Mouse (Mus musculus): ENCODE data around the gene Gm28635. TPM values are rescaled to one million over a fixed set of nuclear protein-coding genes. Genes with fewer than 3 reads are reported as not detected.

Gm28635 gene
- not detected in 2 replicates for polyA plus RNA-seq (2012; rRNA removed; ENCODE audit: low replicate concordance)

DNA sequence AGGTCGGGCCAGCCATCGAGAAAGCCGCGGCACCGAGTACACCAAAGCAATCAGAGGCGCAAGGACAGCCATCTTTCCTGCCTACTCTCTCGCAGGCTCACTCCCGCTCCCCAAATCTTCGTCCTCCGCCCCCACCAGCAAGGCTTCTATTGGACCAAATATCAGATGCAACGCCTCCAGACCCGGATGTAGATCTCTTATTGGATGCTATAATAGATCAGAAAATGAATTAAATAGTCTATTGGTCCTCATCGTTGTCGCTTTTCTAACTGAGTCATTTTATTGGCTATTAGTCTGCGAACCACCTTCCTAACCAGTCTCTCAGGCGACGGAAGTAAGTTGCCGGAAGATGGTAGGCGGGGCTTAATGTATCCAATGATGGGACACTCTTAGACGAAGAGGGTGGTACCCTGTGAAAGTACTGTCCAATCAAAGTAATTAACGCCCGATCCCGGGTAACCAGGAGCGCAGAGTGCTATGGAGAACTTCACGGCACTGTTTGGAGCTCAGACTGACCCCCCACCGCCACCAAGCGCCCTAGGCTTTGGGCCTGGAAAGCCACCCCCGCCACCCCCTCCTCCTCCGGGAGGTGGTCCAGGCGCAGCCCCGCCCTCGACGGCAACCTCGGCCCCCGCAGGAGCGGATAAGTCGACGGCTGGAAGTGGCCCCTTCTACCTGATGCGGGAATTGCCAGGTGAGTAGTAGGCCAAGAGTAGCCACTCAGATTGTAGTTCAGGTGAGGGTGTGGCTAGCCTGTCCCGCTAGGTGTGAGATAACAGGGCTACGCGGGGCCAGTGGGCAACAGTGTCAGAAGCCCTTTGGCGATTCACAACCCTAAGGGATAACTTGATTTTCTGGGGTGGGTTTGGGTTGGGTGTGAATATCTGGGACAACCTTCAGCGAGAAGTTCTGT lies at the start of gene Gm28635, which contains the start of gene Med19:
Gene Gm28635, minus strand, starts transcription at position 74 of the 913 bp plus-strand sequence.
Gene Med19, plus strand, starts transcription at position 435 of the 913 bp plus-strand sequence.

GRCm38 (mm10) chr2:84727172-84727858 lies 49.5 kb upstream of the Gm28635 start, which contains the start of gene Clp1:
Gene Clp1, minus strand, starts transcription at chr2:84727350.

DNA sequence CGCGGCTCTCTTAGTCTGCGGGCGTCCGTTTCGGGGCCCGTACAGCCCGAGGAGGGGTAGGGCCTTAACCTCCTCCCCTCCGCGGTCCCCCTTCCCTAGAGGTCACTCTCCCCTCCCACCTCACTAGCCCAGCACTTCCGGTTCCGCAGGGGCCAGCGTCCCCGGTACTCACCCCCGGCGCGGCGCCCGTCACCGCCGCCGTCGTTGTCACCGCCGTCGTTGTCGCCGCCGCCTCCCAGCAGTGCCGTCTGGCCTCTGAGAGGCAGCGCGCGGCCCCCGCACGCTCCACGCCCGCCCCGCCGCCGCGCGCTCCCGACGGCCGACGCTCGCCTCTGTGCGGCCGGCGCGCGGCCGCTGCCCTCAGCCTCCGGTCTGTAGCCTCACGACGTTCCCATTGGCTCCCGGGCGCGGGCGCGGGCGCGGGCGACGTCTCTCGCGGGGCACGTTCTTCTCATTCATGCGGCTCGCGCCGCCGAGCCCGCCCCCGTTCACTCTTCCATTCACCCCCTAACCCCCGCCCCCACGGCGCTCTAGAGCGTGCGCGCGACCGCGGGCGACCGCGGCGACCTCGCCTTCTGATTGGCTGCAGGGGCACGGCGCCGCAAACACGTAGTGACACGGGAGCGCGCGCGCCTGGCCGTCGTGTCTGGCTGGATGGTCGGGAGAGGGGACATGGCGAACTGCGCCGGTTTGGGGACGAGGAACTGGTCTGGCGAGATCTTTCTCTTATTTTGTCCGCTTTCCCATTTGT lies 37.1 kb upstream of the Gm28635 start, which contains the start of gene Zdhhc5:
Gene Zdhhc5, minus strand, starts transcription at position 370 of the 751 bp plus-strand sequence.

GRCm38 (mm10) chr2:84679016-84679415 lies 1.2 kb upstream of the Gm28635 start, which contains the start of gene Tmx2:
Gene Tmx2, minus strand, starts transcription at chr2:84679140.

DNA sequence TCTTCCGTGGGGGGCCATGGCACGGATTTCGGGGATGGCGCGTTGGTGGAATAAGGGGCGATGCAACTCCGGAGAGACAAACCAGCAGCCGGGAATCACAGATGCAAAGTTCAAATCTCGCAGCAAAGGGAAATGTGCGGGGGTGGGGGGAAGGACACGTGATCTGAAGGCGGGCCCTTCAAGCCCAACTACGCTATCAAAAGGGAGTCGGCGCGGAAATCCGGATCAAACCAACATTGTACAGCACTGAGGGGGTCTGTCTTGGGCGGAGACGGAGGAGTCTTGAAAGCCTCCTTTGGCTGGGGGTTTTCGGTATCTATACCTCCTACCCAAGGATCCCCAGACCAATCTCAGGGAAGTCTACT lies 7.3 kb downstream of the Gm28635 start, which contains the start of gene Selenoh:
Gene Selenoh, minus strand, starts transcription at position 202 of the 365 bp plus-strand sequence.

GRCm38 (mm10) chr2:84658806-84659205 lies 19.0 kb downstream of the Gm28635 start, which contains the start of gene Btbd18:
Gene Btbd18, plus strand, starts transcription at chr2:84659079.

DNA sequence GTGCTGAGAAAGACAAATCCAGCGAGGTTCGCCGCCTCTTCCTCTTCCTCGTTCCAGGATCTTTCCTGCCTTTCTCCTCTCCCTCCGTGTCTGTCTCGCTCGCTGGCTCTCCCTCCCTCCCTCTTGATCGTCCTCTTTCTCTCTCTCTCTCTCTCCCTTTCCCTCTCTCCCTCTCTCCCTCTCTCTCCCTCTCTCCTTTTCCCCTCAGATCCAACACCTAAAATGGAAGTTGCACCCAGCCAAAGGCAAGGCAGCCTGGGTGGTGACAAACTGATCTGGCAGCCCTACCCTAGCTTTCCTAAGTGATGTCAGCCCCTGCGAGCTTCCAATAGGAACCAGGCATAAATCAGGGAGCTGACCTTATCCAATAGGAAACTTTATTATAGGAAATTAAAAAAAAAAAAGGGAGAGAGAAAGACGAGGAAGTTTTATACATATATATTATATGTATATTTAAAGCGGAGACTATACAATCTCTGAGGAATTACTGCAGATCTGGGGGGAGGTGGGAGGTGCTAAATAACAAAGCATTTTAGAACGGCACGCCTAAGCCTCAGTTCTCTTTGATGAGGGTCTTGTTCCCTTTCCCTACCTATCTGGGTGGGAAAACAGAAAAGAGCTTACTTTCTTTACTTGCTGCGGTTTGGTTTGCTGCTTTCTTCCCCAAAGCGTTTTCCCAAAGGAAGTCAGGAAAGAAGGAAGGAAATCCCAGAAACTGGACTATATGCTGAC lies 27.2 kb downstream of the Gm28635 start, which contains the start of gene Ctnnd1:
Gene Ctnnd1, minus strand, starts transcription at position 302 of the 732 bp plus-strand sequence.

Other genes with a start within 250 kb of the Gm28635 start
- gene Tfpi, start 201.3 kb downstream of the Gm28635 start, polyA plus RNA-seq (2012; rRNA removed; ENCODE audit: low replicate concordance): 0.21 and 0.54 TPM in 2 replicates
- 27.3 and 34.7 TPM in 2 replicates for gene Ctnnd1, start 27.3 kb downstream of the Gm28635 start, polyA plus RNA-seq (2012; rRNA removed; ENCODE audit: low replicate concordance)
- gene Btbd18, start 19.0 kb downstream of the Gm28635 start, polyA plus RNA-seq (2012; rRNA removed; ENCODE audit: low replicate concordance): not detected in 2 replicates
- gene Selenoh, start 7.3 kb downstream of the Gm28635 start, polyA plus RNA-seq (2012; rRNA removed; ENCODE audit: low replicate concordance): 40.6 and 43.2 TPM in 2 replicates
- gene Med19, start 361 bp upstream of the Gm28635 start, polyA plus RNA-seq (2012; rRNA removed; ENCODE audit: low replicate concordance): 3.8 and 7.3 TPM in 2 replicates
- 18.5 and 60.4 TPM in 2 replicates for gene Tmx2, start 1.1 kb upstream of the Gm28635 start, polyA plus RNA-seq (2012; rRNA removed; ENCODE audit: low replicate concordance)
- gene Zdhhc5, start 37.1 kb upstream of the Gm28635 start, polyA plus RNA-seq (2012; rRNA removed; ENCODE audit: low replicate concordance): 31.5 and 33.1 TPM in 2 replicates
- gene Clp1, start 49.3 kb upstream of the Gm28635 start, polyA plus RNA-seq (2012; rRNA removed; ENCODE audit: low replicate concordance): 4.8 and 8.4 TPM in 2 replicates
- gene Ypel4, start 56.0 kb upstream of the Gm28635 start, polyA plus RNA-seq (2012; rRNA removed; ENCODE audit: low replicate concordance): 1.3 and 2.3 TPM in 2 replicates
- gene Gm19426, start 65.6 kb upstream of the Gm28635 start, polyA plus RNA-seq (2012; rRNA removed; ENCODE audit: low replicate concordance): not detected in 2 replicates
- gene Serping1, start 97.4 kb upstream of the Gm28635 start, polyA plus RNA-seq (2012; rRNA removed; ENCODE audit: low replicate concordance): 91.3 and 98.4 TPM in 2 replicates
- 29.3 and 114 TPM in 2 replicates for gene Ube2l6, start 120.8 kb upstream of the Gm28635 start, polyA plus RNA-seq (2012; rRNA removed; ENCODE audit: low replicate concordance)
- not detected in 2 replicates for gene Smtnl1, start 144.6 kb upstream of the Gm28635 start, polyA plus RNA-seq (2012; rRNA removed; ENCODE audit: low replicate concordance)
- 19.8 and 23.5 TPM in 2 replicates for gene Timm10, start 149.0 kb upstream of the Gm28635 start, polyA plus RNA-seq (2012; rRNA removed; ENCODE audit: low replicate concordance)
- 1.8 and 3.4 TPM in 2 replicates for gene Slc43a1, start 160.8 kb upstream of the Gm28635 start, polyA plus RNA-seq (2012; rRNA removed; ENCODE audit: low replicate concordance)
- gene Rtn4rl2, start 208.7 kb upstream of the Gm28635 start, polyA plus RNA-seq (2012; rRNA removed; ENCODE audit: low replicate concordance): 4.3 and 17.8 TPM in 2 replicates

All from duodenum, adult 2 months (tissue).